Mouse (Mus musculus) CH12.LX (cell line): ENCODE results near the gene Comt. TPM values are rescaled to one million over a fixed set of nuclear protein-coding genes. Genes with fewer than 3 reads are reported as not detected.

Experiments used
- DNase-seq: peaks from one replicate; pipeline ENCODE4 v3.0.0-alpha.2; 2013; ENCODE audit errors: extremely low read depth
- H3K27ac ChIP-seq: 2 replicates; pipeline ENCODE4 v1.5.1; 2012; ENCODE audit warnings: low read depth, mild to moderate bottlenecking, control low read depth, moderate library complexity; ENCODE audit not compliant: insufficient read depth
- H3K27me3 ChIP-seq: replicated peaks from 2 replicates; pipeline ENCODE3; 2012; ENCODE audit warnings: inconsistent platforms
- H3K36me3 ChIP-seq, 2 experiments: replicated peaks in 1 of 2; 2 replicates each; pipeline versions ENCODE3 to v1.6.1; 2012; ENCODE audit warnings: inconsistent platforms in 1 of 2, low read length in 1 of 2, mild to moderate bottlenecking in 1 of 2, mixed read lengths in 1 of 2, moderate library complexity in 1 of 2; ENCODE audit not compliant: control insufficient read depth in 1 of 2, insufficient read depth in 1 of 2
- H3K4me1 ChIP-seq, 2 experiments: 2 replicates each; pipeline ENCODE4 v1.6.1; 2012; ENCODE audit warnings: inconsistent platforms in 1 of 2, moderate library complexity in 1 of 2; ENCODE audit not compliant: insufficient read depth in 2 of 2, control insufficient read depth in 1 of 2
- H3K4me2 ChIP-seq: 2 replicates; pipeline ENCODE4 v1.6.1; 2012; ENCODE audit warnings: low read depth, mild to moderate bottlenecking, control low read depth; ENCODE audit not compliant: poor library complexity, insufficient read depth, severe bottlenecking
- H3K4me3 ChIP-seq, 3 experiments: fragments of 150-350 bp in 1 of 3; sonication (generic) in 1 of 3; replicated peaks in 1 of 3; 2 replicates each; pipeline versions ENCODE3 to v1.5.1; 2011 to 2012; ENCODE audit warnings: low read depth in 2 of 3, low read length in 2 of 3, mild to moderate bottlenecking in 2 of 3, moderate library complexity in 2 of 3, control low read depth in 1 of 3, improper control_type of control experiment in 1 of 3, inconsistent platforms in 1 of 3, mixed read lengths in 1 of 3; ENCODE audit not compliant: poor library complexity in 1 of 3
- H3K79me2 ChIP-seq: replicated peaks from 2 replicates; pipeline ENCODE4 v1.6.1; 2012; ENCODE audit warnings: mild to moderate bottlenecking, moderate library complexity; ENCODE audit not compliant: control insufficient read depth, poor library complexity, insufficient read depth, severe bottlenecking; ENCODE audit errors: extremely low read depth
- H3K9ac ChIP-seq: 2 replicates; pipeline ENCODE4 v1.6.1; 2012; ENCODE audit warnings: low read depth, mild to moderate bottlenecking, control low read depth, moderate library complexity; ENCODE audit not compliant: insufficient read depth
- H3K9me3 ChIP-seq: replicated peaks from 2 replicates; pipeline ENCODE3; 2012; ENCODE audit warnings: low read length, inconsistent platforms, mixed read lengths
- BHLHE40 ChIP-seq: IDR thresholded peaks from 2 replicates; pipeline ENCODE4 v1.6.1; 2011; ENCODE audit warnings: mild to moderate bottlenecking, low read depth, low read length, improper control_type of control experiment
- ELF1 ChIP-seq: IDR thresholded peaks from 2 replicates; pipeline ENCODE4 v1.6.1; 2014; ENCODE audit warnings: low read depth, mild to moderate bottlenecking, inconsistent platforms, low read length, improper control_type of control experiment
- EP300 ChIP-seq: IDR thresholded peaks from 2 replicates; pipeline ENCODE4 v1.6.1; 2011; ENCODE audit warnings: low read length, improper control_type of control experiment
- GABPA ChIP-seq: IDR thresholded peaks from 2 replicates; pipeline ENCODE4 v1.6.1; 2012; ENCODE audit warnings: low read depth, low read length, improper control_type of control experiment, inconsistent platforms; ENCODE audit not compliant: insufficient replicate concordance
- HCFC1 ChIP-seq: IDR thresholded peaks from 2 replicates; pipeline ENCODE4 v1.6.1; 2012; ENCODE audit warnings: low read depth, mild to moderate bottlenecking, inconsistent platforms, low read length, improper control_type of control experiment
- JUN ChIP-seq: IDR thresholded peaks from 2 replicates; pipeline ENCODE4 v1.6.1; 2011; ENCODE audit warnings: low read depth, mild to moderate bottlenecking, low read length, improper control_type of control experiment, moderate library complexity; ENCODE audit not compliant: insufficient read depth
- MAFK ChIP-seq: IDR thresholded peaks from 2 replicates; pipeline ENCODE4 v1.6.1; 2011; ENCODE audit warnings: low read length, improper control_type of control experiment; ENCODE audit not compliant: insufficient replicate concordance
- MEF2A ChIP-seq: IDR thresholded peaks from 2 replicates; pipeline ENCODE4 v1.6.1; 2014; ENCODE audit warnings: low read depth, mild to moderate bottlenecking, inconsistent platforms, low read length, improper control_type of control experiment, borderline replicate concordance
- MXI1 ChIP-seq: IDR thresholded peaks from 2 replicates; pipeline ENCODE4 v1.6.1; 2011; ENCODE audit warnings: mild to moderate bottlenecking, low read depth, low read length, improper control_type of control experiment
- NELFE ChIP-seq: IDR thresholded peaks from 2 replicates; pipeline ENCODE4 v1.6.1; 2011; ENCODE audit warnings: low read depth, low read length, improper control_type of control experiment
- POLR2A ChIP-seq: IDR thresholded peaks from 2 replicates; pipeline ENCODE4 v1.6.1; 2011; ENCODE audit warnings: low read depth, mild to moderate bottlenecking, improper control_type of control experiment, low read length
- RAD21 ChIP-seq: IDR thresholded peaks from 2 replicates; pipeline ENCODE4 v1.6.1; 2011; ENCODE audit warnings: low read depth, mild to moderate bottlenecking, low read length, improper control_type of control experiment, moderate library complexity
- RCOR1 ChIP-seq: conservative IDR thresholded peaks from 2 replicates; pipeline ENCODE4 v1.6.1; 2012; ENCODE audit warnings: low read depth, mild to moderate bottlenecking, inconsistent platforms, low read length, improper control_type of control experiment
- SIN3A ChIP-seq: IDR thresholded peaks from 2 replicates; pipeline ENCODE4 v1.6.1; 2012; ENCODE audit warnings: low read length, improper control_type of control experiment, inconsistent platforms
- TBP ChIP-seq: conservative IDR thresholded peaks from 2 replicates; pipeline ENCODE4 v1.6.1; 2011; ENCODE audit warnings: low read depth, low read length, improper control_type of control experiment
- UBTF ChIP-seq: IDR thresholded peaks from 2 replicates; pipeline ENCODE4 v1.6.1; 2012; ENCODE audit warnings: low read depth, mild to moderate bottlenecking, inconsistent platforms, low read length, improper control_type of control experiment, moderate library complexity
- USF2 ChIP-seq: conservative IDR thresholded peaks from 2 replicates; pipeline ENCODE4 v1.6.1; 2011; ENCODE audit warnings: low read depth, low read length, improper control_type of control experiment
- ZC3H11A ChIP-seq: IDR thresholded peaks from 2 replicates; pipeline ENCODE4 v1.6.1; 2012; ENCODE audit warnings: low read depth, mild to moderate bottlenecking, inconsistent platforms, low read length, improper control_type of control experiment
- ZMIZ1 ChIP-seq: IDR thresholded peaks from 2 replicates; pipeline ENCODE4 v1.6.1; 2012; ENCODE audit warnings: low read depth, mild to moderate bottlenecking, inconsistent platforms, low read length, improper control_type of control experiment
- dilution Hi-C: fragments of 300-500 bp; cut with MboI; formaldehyde crosslinking; loops from 2 replicates; pipeline ENCODE4 v1.14.3; 2020; ENCODE audit warnings: low sequenced_read_pairs; ENCODE audit not compliant: extremely low pct_unique_long_range_greater_than_20kb, extremely low pct_ligation_motif_present
- in situ Hi-C: fragments of 300-500 bp; cut with MboI; formaldehyde crosslinking; loops from 3 replicates; pipeline ENCODE4 v1.14.3; 2019; ENCODE audit warnings: low sequenced_read_pairs, low pct_ligation_motif_present, low pct_unique_long_range_greater_than_20kb, mixed read lengths
- polyA plus RNA-seq: library from polyadenylated mRNA; unstranded; fragments of >175 nt; gene quantifications from 2 replicates; pipeline ENCODE4 v1.2.1, GENCODE M21; 2012; ENCODE audit warnings: low read depth; ENCODE audit not compliant: insufficient read length
- total RNA-seq, 2 experiments: library from RNA; depleted of rRNA; stranded (reverse); fragments of 300-350 nt in 1 of 2; fragments of >200 nt in 1 of 2; gene quantifications; 2 replicates each; pipeline ENCODE4 v1.2.3; 2012 to 2014

The Comt gene
- total and polyA plus RNA-seq, 3 experiments, result 74.0 to 91.6 (median 84.8) TPM

DNA sequence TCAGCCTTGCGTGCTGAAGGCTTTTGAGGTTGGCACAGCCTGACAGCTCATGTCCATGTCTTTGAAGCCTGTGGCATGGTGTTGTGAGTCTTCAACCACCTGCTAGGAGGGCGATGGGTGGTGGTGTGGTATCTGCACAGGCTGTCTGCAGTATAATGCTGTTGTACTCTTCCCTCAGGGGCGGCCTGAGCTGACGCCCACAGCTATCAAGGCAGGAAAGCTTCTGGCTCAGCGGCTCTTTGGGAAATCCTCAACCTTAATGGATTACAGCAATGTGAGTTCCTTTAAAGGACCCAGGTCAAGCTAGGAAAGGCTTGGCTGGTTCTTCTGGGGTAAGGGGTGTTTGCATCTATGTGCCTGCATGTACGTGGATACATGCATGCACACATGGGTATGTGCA lies 45.3 kb upstream of the Comt start:
- no peak overlapping the region for H3K27ac ChIP-seq
- H3K9me3 ChIP-seq, result no peaks in the 10 kb centered on the region
- in situ Hi-C loops, result no loop called here
- no peaks in the 10 kb centered on the region for H3K79me2 ChIP-seq
- DNase-seq, result no peak
- H3K4me3 ChIP-seq, result no peak overlapping the region
- H3K27me3 ChIP-seq, result no peaks in the 10 kb centered on the region
- H3K4me2 ChIP-seq, result no peak overlapping the region
- dilution Hi-C loops, result no loop called here
- peaks cover 18 to 95% of the 10 kb centered on the region in 2 experiments for H3K36me3 ChIP-seq
- TF ChIP-seq HCFC1 (no peak), TBP (no peak), POLR2A (no peak), RCOR1 (no peak), EP300 (no peak), MAFK (no peak), NELFE (no peak), ZMIZ1 (no peak), ELF1 (no peak), MEF2A (no peak), BHLHE40 (no peak), MXI1 (no peak), ZC3H11A (no peak), JUN (no peak), RAD21 (no peak), USF2 (no peak)
- no peaks in the 10 kb centered on the region for H3K4me1 ChIP-seq
- H3K9ac ChIP-seq, result no peak overlapping the region

DNA sequence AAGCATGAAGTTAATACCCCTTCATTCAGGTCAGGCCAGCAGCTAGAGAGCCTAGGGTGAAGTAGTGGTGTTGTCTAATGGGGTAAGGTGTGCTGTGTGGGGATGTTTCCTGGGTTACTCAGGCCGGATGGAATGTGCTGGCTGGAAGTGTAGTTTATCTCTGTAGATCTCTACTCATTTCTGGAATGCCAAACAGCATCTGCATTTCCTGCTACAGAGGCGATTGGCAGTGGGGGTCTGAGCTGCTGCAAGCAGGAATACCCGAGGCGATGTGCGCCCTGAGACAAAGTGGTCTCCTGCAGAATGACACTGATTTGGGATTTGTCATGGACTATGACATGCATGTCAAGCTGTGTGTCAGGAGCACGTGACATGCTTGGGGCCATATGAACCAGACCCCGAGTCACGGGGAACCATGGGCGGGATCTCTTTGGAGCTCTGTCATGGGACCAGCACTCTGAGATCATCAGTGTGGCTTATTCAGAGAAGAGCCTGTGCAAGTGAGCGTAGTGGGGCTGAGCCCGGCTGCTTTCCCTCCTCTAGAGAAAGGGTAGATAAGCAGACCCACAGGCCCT lies 44.8 kb upstream of the Comt start:
- Histone ChIP-seq H3K9me3 (no peaks in the 10 kb centered on the region), H3K4me3 (no peak overlapping the region), H3K9ac (no peak overlapping the region), H3K79me2 (no peaks in the 10 kb centered on the region), H3K27me3 (no peaks in the 10 kb centered on the region), H3K27ac (no peak overlapping the region), H3K4me1 (no peaks in the 10 kb centered on the region)
- in situ Hi-C loops, result no loop called here
- DNase-seq, result no peak
- dilution Hi-C loops, result no loop called here
- no peak for TF ChIP-seq GABPA
- TF ChIP-seq MEF2A, result no peak
- TF ChIP-seq SIN3A, result no peak
- TF ChIP-seq JUN, result no peak
- TF ChIP-seq UBTF, result no peak
- no peak for TF ChIP-seq USF2
- TF ChIP-seq, all 38 proteins: peak for 0
- Histone ChIP-seq H3K36me3 (peaks cover 18 to 94% of the 10 kb centered on the region in 2 experiments), H3K4me2 (no peak overlapping the region)
